In genomic region chr5:104068751-104069150, GRCm38 (mm10) we compare ENCODE assay signal across 9 mouse cellular contexts. TPM values are rescaled to one million over a fixed set of nuclear protein-coding genes. Genes with fewer than 3 reads are reported as not detected.
DNase-seq lines count a peak whose midpoint lies in the region; ATAC-seq and TF ChIP-seq lines count a peak whose summit lies in the region.
"Had no signal": no experiment of that assay in that cellular context is flagged by ENCODE, and none has a peak within 500 bp of the region (broad histone marks: within the 10 kb centered on the region; RNA-seq: fewer than 3 reads in every experiment).

No protein-coding gene starts in this region.

- H3K9ac ChIP-seq in kidney, embryonic 16.5 days (replicated peaks; ENCODE audit: low read length) = no peak overlapping the region
- H3K9ac ChIP-seq in liver, postnatal 0 days (replicated peaks) = no peak overlapping the region
- H3K9ac ChIP-seq: embryonic facial prominence, embryonic 13.5 days had no signal

- 0 out of 2 replicates have a peak, but pooled peaks have one; percentile 15 for TF ChIP-seq CTCF in G1E (IDR thresholded peaks at IDR 0.05; ENCODE audit: low read depth, low read length)
- peak; percentile 63 for TF ChIP-seq CTCF in liver, postnatal 0 days (IDR thresholded peaks at IDR 0.05; ENCODE audit: low read depth)

- ATAC-seq in kidney, embryonic 16.5 days (ENCODE audit: low FRiP score, low TSS enrichment) = no peak
- no peak; the same call in 1 of the 2 replicates for ATAC-seq in G1E (ENCODE audit: extremely low read depth, insufficient number of reproducible peaks, low FRiP score, poor library complexity, severe bottlenecking)
- ATAC-seq in liver, postnatal 0 days = no peak

- no peaks in the 10 kb centered on the region for H3K9me3 ChIP-seq in kidney, embryonic 16.5 days (ENCODE audit: low read length)
- H3K9me3 ChIP-seq in G1E (replicated peaks) = peaks cover 3% of the 10 kb centered on the region
- H3K9me3 ChIP-seq in liver, postnatal 0 days (ENCODE audit: low read length) = no peaks in the 10 kb centered on the region

- H3K36me3 ChIP-seq in kidney, embryonic 16.5 days (ENCODE audit: insufficient read depth, low read length) = peaks cover 4% of the 10 kb centered on the region
- peaks cover 12% of the 10 kb centered on the region for H3K36me3 ChIP-seq in G1E (replicated peaks)
- peaks cover 11% of the 10 kb centered on the region for H3K36me3 ChIP-seq in liver, postnatal 0 days (replicated peaks; ENCODE audit: insufficient read depth, low read length)

- peaks cover 7% of the 10 kb centered on the region for H3K4me1 ChIP-seq in kidney, embryonic 16.5 days (ENCODE audit: insufficient read depth, low read length)
- peaks cover 8% of the 10 kb centered on the region for H3K4me1 ChIP-seq in G1E (ENCODE audit: insufficient read depth, low read depth, low read length)
- H3K4me1 ChIP-seq in liver, postnatal 0 days (ENCODE audit: insufficient read depth) = no peaks in the 10 kb centered on the region
- H3K4me1 ChIP-seq: embryonic facial prominence, embryonic 13.5 days had no signal

- no peak overlapping the region for H3K27ac ChIP-seq in kidney, embryonic 16.5 days (ENCODE audit: low read length)
- H3K27ac ChIP-seq in liver, postnatal 0 days (ENCODE audit: low read depth) = no peak overlapping the region
- H3K27ac ChIP-seq: embryonic facial prominence, embryonic 13.5 days had no signal

- DNase-seq in kidney, postnatal 4 days = peak; percentile 31 to 45
- DNase-seq in CD4-positive, CD25-positive, alpha-beta regulatory T cell, adult 2 months (ENCODE audit: low read depth, low spot score) = peak; percentile 56
- DNase-seq in G1E (ENCODE audit: low spot score) = no peak
- peak; percentile 38 for DNase-seq in liver, postnatal 0 days
- DNase-seq in gastrocnemius, adult 18-20 months (ENCODE audit: low spot score) = no peak
- no peak for DNase-seq in cerebellum, adult 9-10 months

- H3K4me3 ChIP-seq in kidney, embryonic 16.5 days (ENCODE audit: low read length) = no peak overlapping the region
- H3K4me3 ChIP-seq in G1E (ENCODE audit: low read depth, low read length) = no peak overlapping the region
- no peak overlapping the region for H3K4me3 ChIP-seq in liver, postnatal 0 days (ENCODE audit: low read depth, low read length)
- H3K4me3 ChIP-seq: embryonic facial prominence, embryonic 13.5 days had no signal

- H3K4me2 ChIP-seq in kidney, embryonic 16.5 days (replicated peaks; ENCODE audit: low read depth, low read length) = no peak overlapping the region
- H3K4me2 ChIP-seq in liver, postnatal 0 days (ENCODE audit: low read depth, low read length) = no peak overlapping the region
- H3K4me2 ChIP-seq: embryonic facial prominence, embryonic 13.5 days had no signal

- H3K27me3 ChIP-seq in kidney, embryonic 16.5 days (ENCODE audit: insufficient read depth, low read length) = no peaks in the 10 kb centered on the region
- no peaks in the 10 kb centered on the region for H3K27me3 ChIP-seq in G1E (ENCODE audit: insufficient read depth, low read length)
- H3K27me3 ChIP-seq in liver, postnatal 0 days (ENCODE audit: insufficient read depth, low read length) = no peaks in the 10 kb centered on the region
- H3K27me3 ChIP-seq: embryonic facial prominence, embryonic 13.5 days had no signal

- 88% methylated on average over 7 of the region's 7 CpGs for WGBS in kidney, embryonic 16.5 days
- 89% methylated on average over 7 of the region's 7 CpGs for WGBS in liver, postnatal 0 days (ENCODE audit: insufficient replicate concordance)

- TF ChIP-seq EP300 in liver, postnatal 0 days (IDR thresholded peaks at IDR 0.05; ENCODE audit: low read depth) = no peak

RNA-seq across cellular contexts. Expression of gene Gm17660, which starts 8.7 kb away (rescaled TPM):
- polyA plus RNA-seq in kidney, embryonic 16.5 days (2015; fragmentation: Nextera tagmentation; extraction: Ambion mirVana) = not detected in 2 replicates
- total RNA-seq in G1E (2014; fragmentation: Nextera tagmentation) = not detected in 2 replicates
- total RNA-seq in G1E (2017) = not detected in 2 replicates
- polyA plus RNA-seq in G1E (2012) = not detected in 2 replicates
- not detected in 2 replicates for polyA plus RNA-seq in liver, postnatal 0 days (2015; fragmentation: Nextera tagmentation; extraction: Ambion mirVana)
- total RNA-seq in gastrocnemius, adult 18-20 months (2021) = not detected
- polyA plus RNA-seq: embryonic facial prominence, embryonic 13.5 days; large intestine, adult 2 months had no signal

RNA-seq across cellular contexts. Expression of gene Nudt9, which starts 22.6 kb away (rescaled TPM):
- polyA plus RNA-seq in kidney, embryonic 16.5 days (2015; fragmentation: Nextera tagmentation; extraction: Ambion mirVana) = 62.2 and 62.3 TPM in 2 replicates
- total RNA-seq in G1E (2014; fragmentation: Nextera tagmentation) (61.9 and 65.6 TPM in 2 replicates), G1E (2017) (66.7 and 71.6 TPM in 2 replicates)
- polyA plus RNA-seq in G1E (2012) = 116 and 139 TPM in 2 replicates
- polyA plus RNA-seq in liver, postnatal 0 days (2015; fragmentation: Nextera tagmentation; extraction: Ambion mirVana) = 48.5 and 48.7 TPM in 2 replicates
- total RNA-seq in gastrocnemius, adult 18-20 months (2021) = 10 to 100 TPM; 66.3 to 68.5 TPM

RNA-seq across cellular contexts. Expression of gene Sparcl1, which starts 44.8 kb away (rescaled TPM):
- 56.7 and 79.2 TPM in 2 replicates for polyA plus RNA-seq in kidney, embryonic 16.5 days (2015; fragmentation: Nextera tagmentation; extraction: Ambion mirVana)
- total RNA-seq in G1E (2014; fragmentation: Nextera tagmentation) = not detected in 2 replicates
- not detected in 2 replicates for total RNA-seq in G1E (2017)
- not detected in 2 replicates for polyA plus RNA-seq in G1E (2012)
- polyA plus RNA-seq in liver, postnatal 0 days (2015; fragmentation: Nextera tagmentation; extraction: Ambion mirVana) = 5.2 and 6.3 TPM in 2 replicates
- total RNA-seq in gastrocnemius, adult 18-20 months (2021) = 100 to 1,000 TPM; 111 to 112 TPM

RNA-seq across cellular contexts. Expression of gene Hsd17b11, which starts 47.0 kb away (rescaled TPM):
- polyA plus RNA-seq in kidney, embryonic 16.5 days (2015; fragmentation: Nextera tagmentation; extraction: Ambion mirVana) = 6.2 and 7.9 TPM in 2 replicates
- 9.2 and 11.7 TPM in 2 replicates for total RNA-seq in G1E (2014; fragmentation: Nextera tagmentation)
- 9.0 and 9.5 TPM in 2 replicates for total RNA-seq in G1E (2017)
- 0.47 and 0.82 TPM in 2 replicates for polyA plus RNA-seq in G1E (2012)
- polyA plus RNA-seq in liver, postnatal 0 days (2015; fragmentation: Nextera tagmentation; extraction: Ambion mirVana) = 26.7 and 27.1 TPM in 2 replicates
- 1 to 10 TPM; 7.5 to 9.4 TPM for total RNA-seq in gastrocnemius, adult 18-20 months (2021)

Comparison
In these comparisons a context has a peak if more than half of its experiments do, and no peak if none do; other contexts are left out.
1. DNase-seq: peak in kidney, postnatal 4 days (2 of 2), CD4-positive, CD25-positive, alpha-beta regulatory T cell, adult 2 months (single experiment) and liver, postnatal 0 days (single experiment); none in G1E (single experiment), gastrocnemius, adult 18-20 months (single experiment) and cerebellum, adult 9-10 months (single experiment).